ENCODE assay signal across 17 mouse cellular contexts in the genomic region with DNA sequence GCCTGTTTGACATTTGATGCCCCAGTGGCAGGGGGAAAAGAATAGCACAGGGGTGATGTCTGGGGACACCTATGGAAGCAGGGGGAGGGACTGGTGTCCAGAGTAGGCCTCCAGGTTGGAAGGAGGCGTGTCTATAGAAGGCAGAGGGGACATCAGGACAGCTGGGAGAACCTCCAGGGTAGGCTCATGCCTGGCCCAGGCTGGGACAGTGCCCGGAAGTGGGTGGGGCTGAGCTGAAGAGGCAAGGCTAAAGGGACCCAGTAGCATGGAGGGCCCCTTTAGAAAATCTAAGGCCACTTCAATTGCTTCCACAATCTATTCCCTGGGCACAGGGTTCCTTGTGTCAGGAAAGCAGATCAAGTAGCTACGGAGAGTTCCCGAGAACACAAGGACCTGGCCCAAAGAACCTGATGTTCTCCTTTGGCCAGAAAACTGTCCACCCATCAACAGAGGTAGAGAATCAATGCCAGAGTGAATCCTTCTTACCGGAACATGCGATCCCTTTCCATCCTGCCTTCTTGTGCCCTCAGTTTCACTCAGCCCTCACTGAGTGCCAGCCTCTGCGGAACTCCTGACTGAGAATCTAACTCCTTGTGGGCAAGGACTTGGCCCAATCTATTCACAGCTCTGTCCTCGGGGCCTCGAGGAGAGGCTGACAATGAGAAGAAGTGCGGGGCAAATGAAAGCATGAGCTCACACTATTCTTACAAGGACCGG. TPM values are rescaled to one million over a fixed set of nuclear protein-coding genes. Genes with fewer than 3 reads are reported as not detected.
DNase-seq lines count a peak whose midpoint lies in the region; ATAC-seq lines count a peak whose summit lies in the region.
"Had no signal": no experiment of that assay in that cellular context is flagged by ENCODE, and none has a peak within 500 bp of the region (broad histone marks: within the 10 kb centered on the region; RNA-seq: fewer than 3 reads in every experiment).

No protein-coding gene starts in this region.

- ATAC-seq in midbrain, embryonic 14.5 days (ENCODE audit: low FRiP score, low TSS enrichment): no peak
- ATAC-seq: activated CD4-positive, CD25-positive, alpha-beta regulatory T cell, adult 4 months; CD4-positive, CD25-positive, alpha-beta regulatory T cell, adult 4 months; intestine, postnatal 0 days; midbrain, embryonic 16.5 days had no signal

- no peaks in the 10 kb centered on the region for H3K9me3 ChIP-seq in midbrain, embryonic 14.5 days (ENCODE audit: control insufficient read depth, low read length)
- H3K9me3 ChIP-seq: limb, embryonic 15.5 days; lung, embryonic 15.5 days; neural tube, embryonic 13.5 days had no signal

- no peaks in the 10 kb centered on the region for H3K36me3 ChIP-seq in midbrain, embryonic 14.5 days (ENCODE audit: control insufficient read depth, insufficient read depth, low read length)
- H3K36me3 ChIP-seq: limb, embryonic 15.5 days; lung, embryonic 15.5 days; neural tube, embryonic 13.5 days had no signal

- DNase-seq in kidney, postnatal 10 days: peak; percentile 57
- no peak for DNase-seq in kidney, adult 9 months
- peak; percentile 39 to 56 for DNase-seq in adrenal gland, postnatal 36 days
- DNase-seq in gastrocnemius, postnatal 36 days: peak; percentile 68 to 70
- DNase-seq in lung, postnatal 14 days: peak; percentile 64
- no peak for DNase-seq in right cerebral cortex, adult 2 months (ENCODE audit: low spot score in 2 of 2)
- no peak for DNase-seq in midbrain, embryonic 14.5 days

- intact Hi-C loops in gastrocnemius, postnatal 36 days (cut with DNase I): no loop called here

- H3K27me3 ChIP-seq in midbrain, embryonic 14.5 days (ENCODE audit: control insufficient read depth, insufficient read depth, low read length): 0 out of 2 replicates have a peak, but pooled peaks cover 7% of the 10 kb centered on the region

- H3K4me1 ChIP-seq in midbrain, embryonic 14.5 days (ENCODE audit: control insufficient read depth, insufficient read depth, low read length): peaks cover 8% of the 10 kb centered on the region; the same call in 1 of the 2 replicates

- no peak overlapping the region for H3K4me3 ChIP-seq in midbrain, embryonic 14.5 days (replicated peaks; ENCODE audit: low read depth, low read length)
- H3K4me3 ChIP-seq: limb, embryonic 15.5 days; lung, embryonic 15.5 days; neural tube, embryonic 13.5 days had no signal

- no peak overlapping the region for H3K4me2 ChIP-seq in midbrain, embryonic 14.5 days (ENCODE audit: low read length)
- H3K4me2 ChIP-seq: limb, embryonic 15.5 days; lung, embryonic 15.5 days; neural tube, embryonic 13.5 days had no signal

- 84% methylated on average over 11 of the region's 11 CpGs for WGBS in midbrain, embryonic 14.5 days

- H3K27ac ChIP-seq in midbrain, embryonic 14.5 days (replicated peaks; ENCODE audit: low read depth, low read length): no peak overlapping the region
- H3K27ac ChIP-seq: limb, embryonic 15.5 days; lung, embryonic 15.5 days; neural tube, embryonic 13.5 days had no signal

- H3K9ac ChIP-seq in midbrain, embryonic 14.5 days (replicated peaks; ENCODE audit: low read length): no peak overlapping the region
- H3K9ac ChIP-seq: limb, embryonic 15.5 days; lung, embryonic 15.5 days; neural tube, embryonic 13.5 days had no signal

RNA-seq across cellular contexts. Expression of a gene that starts 4.1 kb away (rescaled TPM):
- total RNA-seq in adrenal gland, postnatal 36 days (2021): 1 to 10 TPM in 1 of 2 experiments, under 1 TPM in 1; 0.76 to 1.2 TPM
- total RNA-seq in gastrocnemius, postnatal 36 days (2021): 1 to 10 TPM; 6.4 to 8.2 TPM
- 2.0 and 2.6 TPM in 2 replicates for polyA plus RNA-seq in midbrain, embryonic 14.5 days (2014; fragmentation: Nextera tagmentation; extraction: Ambion mirVana)
- total RNA-seq: common myeloid progenitor, adult 5-6 weeks; hematopoietic stem cell, adult 5-6 weeks had no signal
- polyA plus RNA-seq: activated CD4-positive, CD25-positive, alpha-beta regulatory T cell, adult 4 months; CD4-positive, CD25-positive, alpha-beta regulatory T cell, adult 4 months; thymus, postnatal 0 days had no signal

Comparison
In these comparisons a context has a peak if more than half of its experiments do, and no peak if none do; other contexts are left out.
1. DNase-seq: peak in kidney, postnatal 10 days (single experiment), adrenal gland, postnatal 36 days (2 of 2), gastrocnemius, postnatal 36 days (2 of 2) and lung, postnatal 14 days (single experiment); none in kidney, adult 9 months (single experiment), right cerebral cortex, adult 2 months (0 of 2) and midbrain, embryonic 14.5 days (single experiment).